Mouse (Mus musculus) kidney, embryonic 14.5 days (tissue): ENCODE results near the gene Zfp367. TPM values are rescaled to one million over a fixed set of nuclear protein-coding genes. Genes with fewer than 3 reads are reported as not detected.

Experiments
- ATAC-seq: fragments of 200-750 bp; cut with Nextera tagmentation; 2 replicates; pipeline ENCODE4 v1.8.0; 2017; ENCODE audit warnings: moderate number of reproducible peaks, mild to moderate bottlenecking, moderate TSS enrichment, moderate library complexity; ENCODE audit not compliant: low FRiP score, low TSS enrichment
- H3K27ac ChIP-seq: fragments of 300-500 bp; sonication (generic); 2 replicates; pipeline ENCODE4 v1.5.1; 2014; ENCODE audit warnings: low read depth, mild to moderate bottlenecking, low read length, moderate library complexity, mixed read lengths
- H3K27me3 ChIP-seq: fragments of 300-500 bp; sonication (generic); 2 replicates; pipeline ENCODE4 v1.6.1; 2014; ENCODE audit warnings: mild to moderate bottlenecking, low read length; ENCODE audit not compliant: control insufficient read depth, insufficient read depth
- H3K36me3 ChIP-seq: fragments of 300-500 bp; sonication (generic); 2 replicates; pipeline ENCODE4 v1.6.1; 2014; ENCODE audit warnings: low read length, mixed read lengths; ENCODE audit not compliant: control insufficient read depth, insufficient read depth
- H3K4me1 ChIP-seq: fragments of 300-500 bp; sonication (generic); 2 replicates; pipeline ENCODE4 v1.6.1; 2014; ENCODE audit warnings: low read length, mixed read lengths; ENCODE audit not compliant: control insufficient read depth, insufficient read depth
- H3K4me2 ChIP-seq: fragments of 300-500 bp; sonication (generic); replicated peaks from 2 replicates; pipeline ENCODE4 v1.6.1; 2014; ENCODE audit warnings: low read depth, mild to moderate bottlenecking, low read length
- H3K4me3 ChIP-seq: fragments of 300-500 bp; sonication (generic); 2 replicates; pipeline ENCODE4 v1.5.1; 2014; ENCODE audit warnings: mild to moderate bottlenecking, low read length
- H3K9ac ChIP-seq: fragments of 300-500 bp; sonication (generic); 2 replicates; pipeline ENCODE4 v1.6.1; 2014; ENCODE audit warnings: low read depth, mild to moderate bottlenecking, low read length, moderate library complexity
- H3K9me3 ChIP-seq: fragments of 300-500 bp; sonication (generic); 2 replicates; pipeline ENCODE4 v1.6.1; 2016; ENCODE audit warnings: low read length; ENCODE audit not compliant: control insufficient read depth
- WGBS: fragments of 180-500 bp; shearing (Covaris S2); extraction: QIAGEN DNeasy Blood & Tissue Kit; methylation state at CpG from one replicate; pipeline ENCODE4 v1.1.7; 2014; 5-methylcytosine and 5-hydroxymethylcytosine counted together
- polyA plus RNA-seq: library from polyadenylated mRNA; unstranded; fragments of >200 nt; fragmentation: Nextera tagmentation; extraction: Ambion mirVana; gene quantifications from 2 replicates; pipeline ENCODE4 v1.2.1, GENCODE M21; 2014

Zfp367 gene
- 13.6 and 21.4 TPM in 2 replicates for polyA plus RNA-seq

DNA sequence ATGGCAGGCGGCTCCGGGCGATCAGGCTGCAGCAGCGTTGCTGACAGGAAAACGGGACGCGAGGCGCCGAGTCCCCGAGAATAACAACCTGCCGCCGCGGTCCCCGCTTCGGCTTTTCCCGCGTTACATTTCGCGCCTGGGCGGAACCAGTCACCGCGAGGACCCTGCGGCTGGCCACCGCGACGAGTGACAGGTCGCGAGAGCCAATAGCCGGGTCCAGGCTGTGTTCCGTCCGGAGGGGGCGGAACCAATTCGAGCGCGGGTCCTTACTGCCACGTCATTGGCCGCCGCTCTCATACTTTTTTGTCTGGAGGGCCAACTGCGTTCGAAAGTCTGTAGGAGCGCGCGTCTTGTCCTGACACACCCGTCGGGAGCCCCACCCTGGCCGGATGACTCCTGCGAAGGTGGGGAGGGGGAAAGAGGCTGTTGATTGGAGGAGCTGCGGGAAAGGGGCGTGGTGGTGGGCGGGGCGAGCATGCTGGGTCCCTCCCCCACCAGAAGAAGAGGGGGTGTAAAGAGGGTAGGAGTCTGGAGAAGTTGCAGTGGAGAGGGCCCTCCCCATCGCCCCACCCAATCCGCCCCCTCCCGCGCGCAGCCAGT, at the start of gene Zfp367:
Gene Zfp367, minus strand, starts transcription at position 120 of the 600 bp plus-strand sequence.
- 1% methylated on average over 55 of the region's 56 CpGs for WGBS
- no peaks in the 10 kb centered on the region for H3K9me3 ChIP-seq
- peaks cover 17% of the 10 kb centered on the region; the same call in 1 of the 2 replicates for H3K4me1 ChIP-seq
- peak within 1 kb of the TSS; percentile 73 for H3K27ac ChIP-seq
- H3K4me3 ChIP-seq, result peak within 1 kb of the TSS; percentile 83
- no peaks in the 10 kb centered on the region for H3K36me3 ChIP-seq
- H3K27me3 ChIP-seq, result no peaks in the 10 kb centered on the region
- H3K4me2 ChIP-seq, result peak within 1 kb of the TSS; percentile 57
- peak; percentile 97 for ATAC-seq
- peak within 1 kb of the TSS; percentile 82 for H3K9ac ChIP-seq

GRCm38 (mm10) chr13:64200911-64201310, 47.9 kb upstream of the Zfp367 start:
- 95% methylated on average over 4 of the region's 4 CpGs for WGBS
- Histone ChIP-seq H3K9ac (no peak overlapping the region), H3K4me2 (no peak overlapping the region), H3K9me3 (no peaks in the 10 kb centered on the region), H3K27me3 (no peaks in the 10 kb centered on the region), H3K4me1 (no peaks in the 10 kb centered on the region), H3K27ac (no peak overlapping the region), H3K4me3 (no peak overlapping the region), H3K36me3 (0 out of 2 replicates have a peak, but pooled peaks cover under 1% of the 10 kb centered on the region)
- no peak for ATAC-seq

DNA sequence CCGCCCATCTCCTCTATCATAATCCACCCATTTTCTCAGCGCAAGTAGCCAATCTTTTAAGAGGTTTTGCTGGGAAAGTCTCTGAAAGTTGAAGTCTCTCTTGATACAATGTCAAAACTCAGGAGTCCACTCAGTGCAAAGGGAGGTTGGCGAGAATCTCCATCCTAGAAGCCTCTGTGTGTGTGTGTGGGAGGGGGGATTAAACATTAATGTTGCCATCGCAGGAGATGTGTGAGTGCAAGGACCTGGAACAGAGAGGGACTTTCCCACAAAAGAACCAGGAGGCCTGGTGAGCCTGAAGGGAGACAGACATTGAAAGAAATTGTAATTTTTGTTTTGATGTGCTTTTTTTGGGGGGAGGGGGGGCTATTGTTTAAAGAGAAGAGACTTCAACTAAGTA, 45.3 kb upstream of the Zfp367 start:
- ATAC-seq, result no peak
- H3K36me3 ChIP-seq, result peaks cover 5% of the 10 kb centered on the region; the same call in 1 of the 2 replicates

GRCm38 (mm10) chr13:64197899-64198298, 44.9 kb upstream of the Zfp367 start:
- ATAC-seq, result no peak
- H3K27ac ChIP-seq, result no peak overlapping the region
- H3K27me3 ChIP-seq, result no peaks in the 10 kb centered on the region
- no peaks in the 10 kb centered on the region for H3K9me3 ChIP-seq
- H3K4me2 ChIP-seq, result no peak overlapping the region
- H3K4me1 ChIP-seq, result no peaks in the 10 kb centered on the region
- H3K9ac ChIP-seq, result no peak overlapping the region
- peaks cover 5% of the 10 kb centered on the region; the same call in 1 of the 2 replicates for H3K36me3 ChIP-seq
- H3K4me3 ChIP-seq, result no peak overlapping the region
- WGBS, result 79% methylated on average over 6 of the region's 6 CpGs

More for the DNA sequence above, 45.3 kb upstream of the Zfp367 start:
- H3K9me3 ChIP-seq, result no peaks in the 10 kb centered on the region
- no peaks in the 10 kb centered on the region for H3K27me3 ChIP-seq
- H3K4me1 ChIP-seq, result no peaks in the 10 kb centered on the region
- no peak overlapping the region for H3K27ac ChIP-seq
- WGBS, result 79% methylated on average over 4 of the region's 4 CpGs
- no peak overlapping the region for H3K9ac ChIP-seq
- no peak overlapping the region for H3K4me2 ChIP-seq
- H3K4me3 ChIP-seq, result no peak overlapping the region

DNA sequence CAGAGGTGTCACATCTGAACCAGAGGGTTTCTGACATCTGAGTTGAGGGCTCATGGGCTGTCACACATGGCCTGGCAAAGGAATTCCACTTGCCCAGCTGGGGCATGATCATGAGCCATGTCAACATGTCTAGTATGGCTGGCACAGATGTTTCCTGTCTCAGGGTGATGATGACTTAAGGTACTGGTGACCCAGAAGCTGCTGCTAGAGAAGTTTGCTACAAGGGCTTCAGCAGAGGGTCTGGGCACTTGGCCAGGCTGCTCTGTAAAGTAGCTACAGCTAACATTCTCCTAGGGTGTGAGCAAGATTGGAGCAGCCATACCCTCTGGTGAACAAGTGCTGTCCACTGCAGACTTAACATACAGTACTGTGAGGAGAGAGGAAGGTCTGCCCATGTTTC, 34.1 kb upstream of the Zfp367 start:
- no peak for ATAC-seq
- no peak overlapping the region for H3K4me2 ChIP-seq
- no peaks in the 10 kb centered on the region for H3K27me3 ChIP-seq
- H3K4me3 ChIP-seq, result no peak overlapping the region
- H3K4me1 ChIP-seq, result no peaks in the 10 kb centered on the region
- H3K9me3 ChIP-seq, result no peaks in the 10 kb centered on the region
- H3K36me3 ChIP-seq, result peaks cover 16% of the 10 kb centered on the region
- H3K27ac ChIP-seq, result no peak overlapping the region
- no peak overlapping the region for H3K9ac ChIP-seq

DNA sequence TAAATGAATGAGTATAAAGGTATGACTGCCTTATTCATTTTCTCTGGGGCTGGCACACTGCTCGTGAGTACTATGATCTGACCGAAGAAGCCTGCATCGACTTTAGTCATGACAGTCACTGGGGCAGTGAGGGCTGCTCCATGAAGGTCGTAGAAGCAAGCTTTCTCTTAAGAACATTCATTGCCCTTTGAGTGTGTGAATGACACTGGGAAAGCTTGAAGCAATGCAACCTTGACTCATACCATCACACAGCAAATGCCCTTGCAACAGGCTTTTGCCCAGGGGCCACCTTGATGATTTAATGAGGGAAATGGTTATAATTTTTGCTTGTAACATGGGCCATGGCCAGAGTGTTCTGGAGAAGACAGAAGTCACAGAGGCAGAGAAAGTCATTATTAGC, 33.5 kb upstream of the Zfp367 start:
- WGBS, result 94% methylated on average over 4 of the region's 4 CpGs
- H3K36me3 ChIP-seq, result peaks cover 18% of the 10 kb centered on the region
- H3K9me3 ChIP-seq, result no peaks in the 10 kb centered on the region
- H3K27ac ChIP-seq, result no peak overlapping the region
- no peak overlapping the region for H3K4me2 ChIP-seq
- no peak overlapping the region for H3K4me3 ChIP-seq
- ATAC-seq, result no peak
- H3K9ac ChIP-seq, result no peak overlapping the region
- no peaks in the 10 kb centered on the region for H3K27me3 ChIP-seq
- H3K4me1 ChIP-seq, result no peaks in the 10 kb centered on the region

- H3K9me3 ChIP-seq, result no peaks in the 10 kb centered on the region
- ATAC-seq, result no peak
- no peaks in the 10 kb centered on the region for H3K4me1 ChIP-seq
- H3K27me3 ChIP-seq, result no peaks in the 10 kb centered on the region
- no peak overlapping the region for H3K4me3 ChIP-seq
- H3K36me3 ChIP-seq, result peaks cover 18% of the 10 kb centered on the region
- no peak overlapping the region for H3K4me2 ChIP-seq
- H3K27ac ChIP-seq, result no peak overlapping the region
- WGBS, result 87% methylated on average over 9 of the region's 9 CpGs
- H3K9ac ChIP-seq, result no peak overlapping the region
These were observed 32.6 kb upstream of the Zfp367 start for GRCm38 (mm10) chr13:64185586-64185985.

- H3K27me3 ChIP-seq, result no peaks in the 10 kb centered on the region
- no peak overlapping the region for H3K4me2 ChIP-seq
- H3K4me1 ChIP-seq, result no peaks in the 10 kb centered on the region
- H3K36me3 ChIP-seq, result peaks cover 18% of the 10 kb centered on the region
- H3K9me3 ChIP-seq, result no peaks in the 10 kb centered on the region
- H3K27ac ChIP-seq, result no peak overlapping the region
- H3K9ac ChIP-seq, result no peak overlapping the region
- WGBS, result 83% methylated on average over 7 of the region's 7 CpGs
- H3K4me3 ChIP-seq, result no peak overlapping the region
- no peak for ATAC-seq
These were observed 32.2 kb upstream of the Zfp367 start for GRCm38 (mm10) chr13:64185176-64185575.

- Histone ChIP-seq H3K27ac (no peak overlapping the region), H3K4me3 (no peak overlapping the region), H3K9me3 (no peaks in the 10 kb centered on the region), H3K9ac (no peak overlapping the region), H3K4me1 (no peaks in the 10 kb centered on the region), H3K27me3 (no peaks in the 10 kb centered on the region), H3K4me2 (no peak overlapping the region), H3K36me3 (peaks cover 18% of the 10 kb centered on the region)
- no peak for ATAC-seq
- 89% methylated on average over 10 of the region's 10 CpGs for WGBS
These were observed 31.4 kb upstream of the Zfp367 start for GRCm38 (mm10) chr13:64184361-64184760.
